Mouse (Mus musculus): ENCODE measurements at regions not wholly inside any gene's neighbourhood (a gene's known extent, or its start where the extent isn't known, plus 50 kb on each side); places are given as distances from the start of the nearest gene placed in this dataset.

DNA sequence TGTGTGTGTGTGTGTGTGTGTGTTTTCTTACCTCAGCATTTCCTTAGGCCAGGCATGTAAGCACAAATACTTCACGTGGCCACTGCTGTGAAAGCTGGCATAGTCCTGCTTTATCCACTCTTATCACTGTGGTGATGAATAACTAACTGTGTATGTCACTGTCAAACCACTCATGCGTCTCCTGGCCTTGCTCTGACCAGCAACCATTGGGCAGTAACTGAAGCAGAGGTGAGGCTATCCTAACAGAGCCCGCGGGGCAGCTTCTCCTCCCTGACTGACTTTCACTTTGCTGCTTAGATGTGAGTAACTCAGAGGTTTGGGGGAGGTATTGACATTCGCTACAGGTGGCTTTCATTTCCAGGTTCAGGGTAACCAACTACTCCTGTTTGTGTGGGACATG, 122.0 kb upstream of the Rnaseh2b start:
- no peak for DNase-seq (ENCODE audit: low spot score in 2 of 2)

DNA sequence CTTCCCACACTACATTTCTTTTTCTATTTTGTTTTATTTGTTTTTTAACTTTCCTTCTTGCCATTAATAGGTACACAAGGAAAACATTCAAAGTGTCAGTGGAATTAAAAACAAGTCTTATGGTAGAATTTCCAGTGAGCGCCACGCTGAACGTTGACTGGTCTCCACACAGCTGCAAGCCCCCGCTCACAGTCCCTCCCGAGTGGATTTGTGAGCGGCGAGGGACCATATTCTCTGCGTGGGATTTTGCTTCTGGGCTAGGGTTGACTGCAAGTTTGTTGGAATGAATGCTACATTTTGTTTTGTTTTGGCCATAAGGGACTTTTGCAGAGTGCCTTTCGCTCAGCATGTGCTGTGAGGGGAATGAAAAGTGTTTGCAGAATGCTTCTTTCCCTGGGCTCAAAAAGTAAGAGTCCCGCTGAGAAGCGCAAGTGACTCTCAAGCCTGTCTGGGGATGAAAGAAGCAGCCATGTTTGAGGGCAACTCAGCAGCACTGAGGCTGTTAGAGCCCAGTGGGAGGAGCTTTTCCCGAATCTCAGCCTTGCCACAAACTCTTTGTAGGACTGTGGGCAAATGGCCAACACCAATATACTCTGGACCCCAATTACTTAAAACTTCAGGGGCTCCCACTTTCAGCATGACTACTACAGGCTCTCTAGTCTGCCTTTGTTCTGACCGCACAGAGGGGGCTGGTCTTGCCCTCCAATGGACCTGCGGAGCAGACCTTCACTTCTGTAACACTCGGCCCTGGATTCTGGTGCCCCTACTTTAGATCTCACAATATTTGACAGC, 120.9 kb upstream of the Rnaseh2b start:
- no peak for DNase-seq (ENCODE audit: low spot score in 2 of 2)

DNA sequence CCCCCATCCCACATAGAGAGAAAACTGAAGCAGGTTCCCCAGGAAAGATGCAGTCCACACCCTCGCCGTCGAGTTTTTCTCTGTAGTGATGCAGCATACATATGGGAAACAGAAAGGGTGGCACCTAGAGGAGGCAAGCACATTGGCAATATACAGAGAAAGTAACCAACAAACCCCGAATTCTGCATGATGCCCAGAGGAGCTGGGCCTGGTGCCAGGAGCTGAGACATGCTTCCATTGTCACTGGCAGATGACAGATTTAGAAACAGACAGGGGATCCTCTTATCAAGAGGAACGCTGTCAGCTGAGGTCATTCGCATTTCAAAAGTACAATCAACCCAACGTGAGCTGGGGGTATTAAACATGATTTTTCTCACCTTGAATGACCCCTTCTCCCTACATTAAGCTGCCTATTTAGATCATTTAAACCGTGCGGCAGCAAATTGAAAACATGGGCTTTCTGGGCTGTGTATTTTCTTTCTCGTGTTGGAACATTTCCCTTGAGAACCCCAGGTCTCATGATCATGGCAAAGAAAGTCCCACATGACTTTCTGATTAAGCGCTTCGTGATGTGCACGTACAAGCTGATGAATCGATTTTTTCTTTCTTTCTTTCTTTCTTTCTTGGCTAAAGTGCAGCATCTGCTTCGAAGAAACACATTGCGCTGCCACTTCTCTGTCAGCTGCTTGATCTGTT, 118.4 kb upstream of the Rnaseh2b start:
- peak; percentile 48 to 67 for DNase-seq (ENCODE audit: low spot score in 2 of 2)

DNA sequence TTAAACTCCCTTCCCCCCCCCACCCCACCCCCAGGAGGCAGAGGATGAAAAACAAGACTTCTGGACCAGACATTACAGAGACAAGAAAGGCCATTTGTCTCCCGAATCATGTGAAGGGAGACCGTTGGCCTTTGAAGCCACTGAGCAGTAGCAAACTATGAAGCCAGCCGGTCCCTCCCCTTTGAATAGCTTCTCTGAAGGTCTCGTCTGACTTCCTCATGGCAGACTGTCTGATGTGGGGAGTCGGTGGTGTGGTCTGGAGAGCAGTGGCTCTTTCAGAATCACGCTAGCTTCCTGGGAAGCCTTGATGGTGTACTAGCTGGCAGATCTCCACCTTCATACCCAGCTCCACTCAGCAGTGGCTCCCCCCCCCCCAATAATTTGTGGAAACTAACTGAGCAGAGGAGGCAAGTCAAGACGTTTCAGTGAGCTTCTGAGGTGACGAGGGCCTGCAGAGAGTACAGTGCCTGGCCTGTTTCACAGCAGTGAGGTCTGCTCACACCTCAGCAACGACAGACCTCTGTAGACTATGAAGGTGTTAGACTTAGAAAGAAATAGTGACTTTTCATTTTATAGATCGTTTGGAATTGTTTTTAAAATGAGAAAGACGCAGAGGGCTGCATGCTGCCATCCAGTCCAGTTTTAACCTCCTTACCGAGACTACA, 116.9 kb upstream of the Rnaseh2b start:
- DNase-seq (ENCODE audit: low spot score in 2 of 2), result no peak

DNA sequence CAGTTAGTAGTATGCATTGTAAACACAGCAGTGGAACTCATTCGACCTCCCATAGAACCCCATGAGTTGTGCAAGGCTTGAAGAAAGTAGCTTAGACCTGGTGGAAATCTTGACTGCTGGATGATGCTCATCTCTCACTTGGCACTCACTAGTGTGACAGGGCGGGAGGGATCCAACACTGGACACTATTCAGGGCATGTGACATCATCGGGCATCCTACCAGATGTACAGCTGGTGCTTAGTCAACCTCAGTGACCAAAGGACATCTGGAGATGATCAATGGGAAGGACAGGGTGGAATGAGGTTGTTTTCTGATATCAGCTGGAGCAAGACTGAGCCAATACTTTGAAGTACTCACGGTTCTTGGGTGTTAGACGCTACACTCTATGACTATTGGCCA, 114.9 kb upstream of the Rnaseh2b start:
- DNase-seq (ENCODE audit: low spot score in 2 of 2), result no peak

DNA sequence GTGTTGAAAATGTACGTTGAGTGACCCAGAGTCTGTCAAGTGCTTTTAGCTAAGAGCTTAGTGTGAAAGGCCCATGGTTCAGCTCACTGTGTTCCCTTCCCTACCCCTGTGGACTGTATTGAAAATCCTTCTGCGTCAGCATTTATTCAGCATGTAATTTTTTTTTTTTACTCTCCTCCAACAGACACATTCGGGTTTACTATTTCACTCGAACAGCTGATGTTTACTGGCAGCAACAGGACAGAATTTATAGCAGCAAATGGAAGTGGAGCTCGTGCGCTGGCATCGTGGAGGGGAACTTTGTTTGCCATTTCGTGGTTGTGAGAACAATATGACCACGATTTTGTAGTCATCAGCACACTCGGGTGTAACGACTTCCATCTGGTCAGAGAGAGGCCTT, 105.0 kb upstream of the Rnaseh2b start:
- no peak for DNase-seq (ENCODE audit: low spot score in 2 of 2)

DNA sequence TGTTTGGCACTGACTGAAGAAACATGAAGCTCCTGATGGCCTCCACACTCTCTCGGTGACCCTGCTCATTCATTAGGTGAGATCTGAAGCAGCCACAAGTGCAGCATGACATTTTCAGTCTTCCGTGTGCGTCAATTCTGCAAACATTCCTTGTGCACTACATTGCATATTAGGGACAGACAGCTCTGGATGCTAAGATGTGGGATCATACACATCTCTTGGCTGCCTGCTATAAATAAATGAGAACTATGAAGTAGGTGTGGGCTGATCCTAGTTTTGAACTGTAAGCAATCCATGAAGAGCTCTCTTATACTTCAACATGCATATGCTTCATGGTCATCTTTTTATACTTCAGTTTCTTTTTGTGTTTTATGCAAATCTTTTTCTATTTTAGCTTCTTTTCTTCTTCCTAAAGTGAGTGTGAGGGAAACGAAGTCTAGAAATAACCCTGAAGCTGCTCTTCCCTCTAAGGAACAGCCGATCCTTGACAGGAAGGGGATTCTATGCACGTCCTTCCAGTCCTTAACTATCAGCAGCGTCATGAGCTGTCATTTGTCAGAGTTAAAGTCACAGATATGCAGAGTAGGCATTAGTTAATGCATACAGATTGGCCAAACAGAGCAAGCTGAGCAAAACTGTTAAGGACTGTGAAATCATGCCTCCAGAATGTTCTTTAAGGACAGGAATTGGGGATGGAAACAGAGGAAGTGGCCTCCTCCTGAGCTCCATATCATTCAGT, 104.1 kb upstream of the Rnaseh2b start:
- DNase-seq (ENCODE audit: low spot score in 2 of 2), result no peak

DNA sequence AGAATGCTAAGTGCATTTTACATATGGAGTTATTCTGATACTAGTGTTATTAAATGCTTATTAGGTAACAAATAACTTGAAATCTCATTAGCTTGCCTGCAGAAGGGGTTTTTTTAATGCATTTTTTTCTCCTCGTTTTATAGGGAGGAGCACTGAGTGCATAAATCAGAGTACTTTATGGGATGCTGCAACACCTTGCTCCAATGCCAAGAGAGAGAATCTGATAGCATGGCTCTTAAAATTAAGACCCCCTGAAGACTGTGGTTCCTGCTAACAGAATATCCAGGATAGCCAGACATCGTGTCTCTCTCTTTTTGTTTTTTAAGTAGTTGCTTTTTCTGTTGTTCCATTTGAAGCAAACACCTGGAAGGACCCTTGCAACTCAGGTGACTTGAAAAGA, 100.8 kb upstream of the Rnaseh2b start:
- no peak for DNase-seq (ENCODE audit: low spot score in 2 of 2)

DNA sequence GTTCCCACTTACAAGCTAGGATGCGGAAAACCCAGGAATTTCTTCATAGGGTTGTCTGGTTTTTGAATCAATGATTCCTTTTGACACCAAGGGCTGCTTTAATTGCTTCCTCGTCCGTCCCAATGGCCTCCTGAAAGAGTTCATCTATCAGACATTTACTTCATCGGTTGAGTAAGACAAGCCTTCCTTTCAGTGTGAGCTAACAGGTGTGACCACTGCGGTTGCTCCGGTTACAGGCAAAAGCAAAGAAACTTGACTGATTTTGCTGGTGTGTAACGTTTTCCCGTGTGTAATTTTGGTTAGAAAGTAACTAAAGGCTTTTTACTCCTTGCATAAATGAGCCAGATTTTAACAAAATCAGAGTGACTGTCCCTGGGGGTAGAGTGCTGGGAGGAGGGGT, 99.6 kb upstream of the Rnaseh2b start:
- DNase-seq (ENCODE audit: low spot score in 2 of 2), result no peak

DNA sequence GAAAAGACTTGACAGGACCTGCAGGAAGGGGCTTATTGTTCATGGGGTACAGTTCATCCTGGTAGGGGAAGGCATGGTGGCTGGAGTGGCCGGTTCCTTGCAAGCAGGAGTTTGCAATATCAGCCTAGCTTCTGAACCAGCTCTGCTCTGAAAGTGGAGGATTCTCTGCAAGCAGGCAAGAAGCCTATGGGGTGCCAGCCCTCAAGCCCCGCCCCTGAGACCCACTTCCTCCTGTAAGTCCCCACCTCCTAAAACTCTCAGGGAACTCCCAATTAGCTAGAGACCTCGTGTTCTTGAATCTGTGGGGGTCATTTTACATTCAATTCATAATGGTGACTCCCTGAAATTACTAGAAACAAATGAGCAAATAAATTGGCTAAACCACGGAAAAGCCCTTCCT, 99.0 kb upstream of the Rnaseh2b start:
- DNase-seq (ENCODE audit: low spot score in 2 of 2), result no peak

DNA sequence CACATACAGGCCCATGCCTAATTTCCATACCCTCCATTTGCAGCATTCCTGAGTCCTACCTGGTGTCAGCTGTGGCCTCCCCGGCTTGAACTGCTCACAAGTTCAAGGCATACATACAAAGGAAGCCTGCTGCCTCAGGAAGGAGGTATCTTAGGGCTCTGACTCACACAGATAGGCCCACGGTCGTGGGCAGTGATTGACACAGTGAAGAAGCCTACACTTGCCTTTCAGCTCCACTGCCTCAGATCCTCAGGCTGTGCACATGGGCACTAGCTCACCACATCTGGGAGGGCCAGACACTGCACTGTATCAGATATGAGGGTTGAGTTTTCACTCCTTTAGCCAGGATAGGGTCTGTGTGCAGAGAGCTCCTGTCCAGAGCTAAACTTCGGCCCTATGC, 95.6 kb upstream of the Rnaseh2b start:
- DNase-seq (ENCODE audit: low spot score in 2 of 2), result peak in 1 of 2 experiments; percentile 4

DNA sequence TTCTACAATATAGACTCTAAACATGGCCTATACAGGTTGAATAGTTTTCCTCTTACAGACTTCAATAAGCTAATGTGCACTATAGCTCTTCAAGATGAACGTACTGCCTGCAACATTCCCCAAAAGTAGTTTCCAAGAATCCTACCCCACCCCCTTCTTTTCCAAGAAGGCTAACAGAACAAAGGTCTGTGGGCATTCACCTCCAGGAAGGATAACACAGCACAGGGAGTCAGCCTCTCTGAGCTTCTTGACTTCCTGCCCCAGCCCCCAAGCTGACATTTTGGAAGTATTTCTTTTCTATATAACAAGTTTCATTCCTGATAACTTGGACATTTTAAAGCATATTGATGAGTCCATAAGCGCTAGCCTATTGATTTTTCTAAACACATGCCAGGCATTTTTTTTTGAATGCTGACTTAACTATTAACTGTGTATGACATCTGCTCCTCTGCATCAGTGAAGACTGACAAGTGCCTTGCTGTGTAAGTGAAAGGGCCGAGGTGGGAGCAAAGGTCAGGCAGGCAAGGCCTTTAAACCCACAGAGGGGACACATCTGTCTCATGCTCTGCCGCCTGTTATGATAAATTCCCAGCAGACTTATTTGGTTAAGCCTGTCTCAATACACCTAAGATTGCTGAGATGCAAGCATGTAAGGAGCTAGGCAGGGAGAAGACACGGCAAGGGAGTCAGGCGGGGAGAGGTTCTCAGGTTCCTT, 93.8 kb upstream of the Rnaseh2b start:
- DNase-seq (ENCODE audit: low spot score in 2 of 2), result no peak

DNA sequence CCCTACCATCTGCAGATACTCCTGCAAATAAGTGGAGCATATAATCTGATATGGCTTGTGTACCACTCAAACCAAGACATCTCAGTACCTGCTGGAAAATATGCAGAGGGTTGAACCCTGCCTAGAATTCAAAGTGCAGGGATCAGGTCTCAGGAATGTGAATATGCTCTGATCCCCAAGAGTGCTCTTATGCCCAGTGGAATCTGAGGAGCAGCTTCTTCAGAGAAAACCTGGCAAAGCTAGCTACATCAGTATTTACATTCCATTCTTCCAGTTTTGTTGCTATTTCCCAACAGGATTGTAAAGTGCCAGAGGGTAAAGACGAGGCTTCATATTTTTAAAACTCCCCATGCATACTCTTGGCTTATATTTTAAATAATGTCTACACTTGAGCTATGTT, 77.3 kb upstream of the Rnaseh2b start:
- DNase-seq (ENCODE audit: low spot score in 2 of 2), result no peak

DNA sequence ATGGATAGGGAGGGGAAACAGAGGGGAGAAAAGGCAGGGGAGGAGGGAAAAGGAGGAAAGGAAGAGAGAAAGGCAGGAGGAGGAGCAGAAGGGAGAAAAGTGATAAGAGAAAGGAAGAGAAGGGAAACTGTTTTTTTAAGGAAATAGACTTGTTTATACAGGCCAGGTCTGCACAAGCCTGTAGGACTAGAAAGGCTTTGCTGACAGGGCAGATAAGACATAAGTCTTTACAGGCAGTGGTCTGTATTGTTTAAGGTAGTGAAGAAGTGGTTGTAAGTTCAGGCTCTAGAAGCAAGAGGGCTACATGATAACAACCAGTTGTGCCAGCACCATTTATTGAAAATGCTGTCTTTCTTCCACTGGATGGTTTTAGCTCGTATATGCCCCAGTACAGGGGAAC, 75.4 kb upstream of the Rnaseh2b start:
- DNase-seq (ENCODE audit: low spot score in 2 of 2), result no peak

DNA sequence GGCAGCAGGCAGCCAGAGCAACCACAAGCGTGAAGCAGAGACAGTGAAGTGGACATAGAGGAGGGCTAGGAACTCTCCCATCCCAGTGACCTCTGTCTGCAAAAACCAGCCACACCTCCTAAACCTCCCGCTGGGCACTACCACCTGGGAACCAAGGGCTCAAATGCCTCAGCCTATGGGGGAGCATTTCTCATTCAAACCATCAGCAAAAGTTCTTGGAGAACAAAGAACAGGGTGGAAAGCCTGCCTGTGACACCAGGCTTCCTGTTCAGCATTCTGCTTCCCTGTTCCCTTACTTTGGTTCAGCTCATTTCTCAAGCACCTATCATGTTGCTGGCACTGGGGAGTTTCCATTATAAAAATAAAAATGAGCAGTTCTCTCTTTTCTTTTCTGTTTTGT, 74.4 kb upstream of the Rnaseh2b start:
- DNase-seq (ENCODE audit: low spot score in 2 of 2), result no peak

DNA sequence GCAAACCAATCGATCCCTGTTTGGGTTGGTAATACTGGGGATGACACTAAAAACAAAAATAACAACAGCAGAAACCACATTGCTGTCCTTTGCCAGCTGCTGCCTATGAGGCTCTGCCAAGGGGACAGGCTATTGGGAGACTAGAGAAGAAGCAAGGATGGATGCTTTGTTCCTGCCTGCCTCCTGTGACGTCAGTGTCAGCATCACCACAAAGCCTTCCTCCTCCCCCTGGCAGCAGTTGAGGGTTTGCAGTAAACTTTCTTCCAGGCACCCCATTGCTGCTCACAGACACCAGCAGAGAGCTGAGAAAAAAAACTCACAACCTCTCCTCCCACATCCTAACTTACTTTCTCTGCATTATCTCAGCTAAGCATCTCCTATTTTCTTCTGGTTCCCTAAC, 73.7 kb upstream of the Rnaseh2b start:
- DNase-seq (ENCODE audit: low spot score in 2 of 2), result no peak

DNA sequence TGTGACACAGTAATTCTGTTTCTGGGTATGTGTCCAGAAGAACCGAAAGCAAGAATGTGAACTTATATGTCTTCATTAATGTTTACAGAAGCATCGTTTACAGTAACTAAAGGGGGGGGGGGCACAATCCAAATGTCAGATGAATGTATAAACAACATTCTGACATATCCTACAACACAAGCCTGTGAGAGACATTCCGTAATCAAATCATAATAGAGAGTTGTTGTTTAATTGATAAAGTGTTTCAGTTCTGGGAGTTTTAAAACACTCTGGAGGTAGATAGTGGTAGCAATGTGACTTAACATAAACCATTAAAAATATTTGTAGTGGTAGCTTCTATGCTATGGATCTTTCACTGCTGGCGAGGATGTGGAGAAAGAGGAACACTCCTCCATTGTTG, 71.6 kb upstream of the Rnaseh2b start:
- DNase-seq (ENCODE audit: low spot score in 2 of 2), result no peak

Measured in left cerebral cortex, adult 18-20 months (tissue).